Mouse (Mus musculus) erythroid progenitor cell, adult 5-6 weeks (primary cell): ENCODE results near the gene Cyp2j5. TPM values are rescaled to one million over a fixed set of nuclear protein-coding genes. Genes with fewer than 3 reads are reported as not detected.
A peak's percentile ranks its signal among the peaks of the same experiment; 100 is the strongest.
"Not testable (repeated sequence)": the region's sequence is repeated elsewhere in the genome, so short reads cannot be mapped to it uniquely, and the experiment has no call there.

Experiments used
- ATAC-seq: replicated peaks from 2 replicates; pipeline ENCODE4 v1.8.0; 2016; ENCODE audit warnings: moderate number of reproducible peaks, mild to moderate bottlenecking, moderate TSS enrichment, inconsistent platforms; ENCODE audit not compliant: poor library complexity, low FRiP score, severe bottlenecking
- total RNA-seq, 2 experiments: library from RNA; stranded (forward) in 1 of 2; stranded (reverse) in 1 of 2; fragments of 150-400 nt in 1 of 2; fragments of 186-747, 209-891 nt in 1 of 2; gene quantifications; 2 replicates each; pipeline versions ENCODE4 v1.2.3 to v1.2.4; 2015 to 2017; ENCODE audit warnings: low replicate concordance in 2 of 2

Cyp2j5 gene
- not detected in 2 replicates for total RNA-seq (2015; ENCODE audit: low replicate concordance)
- total RNA-seq (2017; ENCODE audit: low replicate concordance) = not detected in 2 replicates

DNA sequence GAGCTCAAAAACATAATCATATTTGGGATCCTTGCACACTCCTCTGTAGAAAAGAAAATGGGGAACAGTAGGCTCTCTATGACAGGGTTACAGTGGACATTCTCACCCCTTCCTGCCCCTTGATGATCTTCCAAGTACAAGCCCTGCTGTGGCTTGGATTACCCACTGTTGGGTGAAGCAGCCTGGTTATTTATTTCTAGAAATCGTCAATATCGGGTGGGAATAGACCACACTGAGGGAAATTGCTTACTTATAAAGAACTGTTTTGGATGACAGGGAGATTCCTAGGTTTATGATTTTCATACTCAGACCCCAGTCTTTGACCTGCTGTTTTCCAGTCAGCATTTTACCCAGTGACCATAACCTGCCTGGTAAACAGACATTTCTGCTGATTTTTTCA, at the start of gene Cyp2j5:
Cyp2j5 (minus strand) TSS at position 164 of the 400 bp plus-strand sequence.
- no peak for ATAC-seq

DNA sequence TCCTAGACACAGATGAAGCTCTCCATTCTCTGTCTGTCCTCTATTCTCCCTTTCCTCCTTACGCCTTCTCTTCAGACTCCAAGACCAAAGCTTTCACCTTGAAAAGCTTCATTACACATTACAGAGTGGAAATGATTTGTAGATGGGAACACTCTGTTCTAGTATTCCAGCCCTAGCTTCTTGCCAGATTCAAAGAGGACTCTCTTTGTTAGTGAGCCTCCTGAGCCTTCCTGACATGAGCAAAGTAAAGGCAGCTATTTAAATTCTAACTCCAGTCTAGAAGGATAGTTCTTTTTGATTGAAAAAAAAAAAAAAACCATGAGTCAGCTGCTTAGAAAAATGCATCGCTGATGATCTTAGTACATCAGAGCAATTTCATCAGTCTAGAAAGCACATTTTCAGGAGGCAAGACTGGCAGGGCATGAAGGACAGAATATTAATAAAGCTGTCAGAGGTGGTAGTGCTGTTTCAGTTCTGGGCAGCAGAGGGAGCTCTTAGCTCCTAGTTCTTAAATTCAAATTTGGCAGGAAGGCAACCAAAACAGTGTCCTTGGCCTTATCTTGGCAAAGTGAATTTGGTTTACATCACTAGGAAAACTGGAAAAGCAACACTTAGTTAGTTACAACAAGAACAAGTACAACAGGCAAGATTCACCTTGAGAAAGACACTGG, 41.5 kb upstream of the Cyp2j5 start:
- no peak for ATAC-seq

DNA sequence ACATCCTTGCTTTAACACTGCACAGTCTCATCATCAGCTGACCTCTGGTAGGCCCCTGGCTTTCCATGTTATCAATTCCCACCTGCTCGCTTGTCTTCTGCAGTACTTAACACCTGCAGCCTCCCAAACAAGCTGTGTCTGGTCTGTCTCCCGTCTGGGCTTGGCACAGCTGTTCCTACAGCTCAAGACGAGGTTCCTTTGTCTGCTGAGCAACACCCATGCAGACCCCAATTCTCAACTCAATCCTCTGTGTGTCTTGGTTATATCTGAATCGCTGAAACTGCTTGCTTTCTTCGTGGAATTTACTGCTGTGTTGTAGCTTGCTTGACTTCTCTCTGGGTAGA, 34.2 kb upstream of the Cyp2j5 start:
- ATAC-seq = no peak

DNA sequence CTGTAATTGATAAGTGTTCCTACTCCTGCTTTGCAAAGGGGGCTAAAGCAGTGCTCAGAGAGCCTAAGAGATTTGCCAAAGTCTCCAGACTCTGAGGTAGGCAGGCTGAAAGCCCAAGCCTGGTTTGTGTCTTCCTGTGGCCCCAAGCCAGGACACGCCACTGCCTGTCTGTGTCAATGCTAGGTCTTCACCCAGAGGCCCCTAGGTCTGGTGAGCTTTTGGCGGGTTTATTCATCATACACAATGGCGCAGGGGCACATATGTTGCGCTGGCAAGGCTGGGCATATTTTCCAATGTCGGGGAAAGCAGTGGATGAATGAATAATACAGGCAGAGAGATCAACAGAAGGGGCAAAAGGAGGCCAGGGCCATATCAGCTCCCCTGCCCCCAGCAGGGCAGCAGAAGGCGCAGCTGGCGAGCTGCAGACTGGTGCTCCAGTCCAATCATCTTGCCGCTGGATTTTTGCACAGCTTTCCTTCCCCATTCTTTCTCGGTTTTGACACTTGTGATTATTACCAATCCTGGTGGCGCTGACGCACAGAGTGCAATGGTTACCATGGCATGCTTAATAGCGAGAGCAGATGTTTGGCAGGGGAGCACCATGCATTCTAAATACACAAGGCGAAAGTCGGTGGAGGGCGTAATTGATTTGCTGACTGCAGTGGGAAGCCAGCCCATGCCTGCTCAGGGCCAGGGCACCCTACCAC, 33.7 kb upstream of the Cyp2j5 start:
- no peak for ATAC-seq

DNA sequence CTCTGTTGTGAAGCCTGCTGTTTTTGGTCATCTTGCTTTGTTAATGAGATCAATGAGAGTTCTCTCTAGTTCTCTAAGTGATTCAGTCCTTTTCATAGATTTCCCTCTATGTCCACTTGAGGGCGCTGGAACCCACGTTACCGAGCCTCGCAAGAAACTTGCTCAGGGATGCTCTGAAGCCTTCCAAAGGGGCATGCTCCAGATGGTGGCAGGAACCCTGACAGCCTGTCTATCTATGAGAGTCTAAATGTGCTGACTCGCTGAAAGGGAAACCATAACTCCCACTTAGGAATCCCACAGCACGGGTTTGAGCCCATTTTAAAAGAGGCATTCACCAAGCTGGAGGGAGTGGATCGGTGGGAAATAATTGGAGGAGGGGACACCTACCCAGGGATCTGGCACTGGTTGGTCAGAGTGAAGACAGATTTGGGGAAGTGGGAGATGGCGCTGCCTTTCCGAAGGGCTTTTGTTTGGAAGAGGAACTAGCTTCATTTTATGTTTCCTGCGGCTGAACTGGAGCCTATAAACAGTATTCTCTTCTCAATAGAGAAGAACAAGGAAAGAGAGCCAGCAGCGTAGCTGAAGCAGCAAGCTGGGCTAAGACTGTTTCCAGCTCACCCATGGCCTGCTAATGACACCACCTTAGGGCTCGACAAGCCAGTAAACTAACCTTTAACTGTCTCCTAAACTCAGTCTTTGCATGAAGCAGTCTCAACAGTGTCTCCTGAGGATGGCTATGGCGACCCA, 32.8 kb upstream of the Cyp2j5 start:
- no peak for ATAC-seq

DNA sequence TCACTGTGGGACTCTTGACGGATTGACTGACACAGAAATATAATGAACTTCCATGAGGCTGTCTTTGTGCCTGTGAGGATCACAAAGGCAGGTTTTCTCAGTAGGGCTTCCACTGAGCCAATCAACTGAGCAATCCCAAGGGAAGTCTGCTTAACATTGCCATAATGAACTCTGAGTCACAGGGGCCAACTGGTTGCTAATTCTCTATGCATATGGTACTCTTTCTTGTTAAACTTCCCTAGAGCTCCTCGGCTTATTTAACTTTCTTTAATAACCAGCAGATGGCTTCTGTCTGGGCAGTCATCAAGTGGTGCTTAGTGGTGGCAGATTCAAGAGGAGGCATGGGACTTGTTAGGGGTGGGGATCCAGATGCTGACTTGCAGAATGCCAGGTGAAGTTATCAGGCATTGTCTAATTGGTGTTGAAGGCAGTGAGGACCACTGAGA, 23.4 kb upstream of the Cyp2j5 start:
- ATAC-seq = no peak

DNA sequence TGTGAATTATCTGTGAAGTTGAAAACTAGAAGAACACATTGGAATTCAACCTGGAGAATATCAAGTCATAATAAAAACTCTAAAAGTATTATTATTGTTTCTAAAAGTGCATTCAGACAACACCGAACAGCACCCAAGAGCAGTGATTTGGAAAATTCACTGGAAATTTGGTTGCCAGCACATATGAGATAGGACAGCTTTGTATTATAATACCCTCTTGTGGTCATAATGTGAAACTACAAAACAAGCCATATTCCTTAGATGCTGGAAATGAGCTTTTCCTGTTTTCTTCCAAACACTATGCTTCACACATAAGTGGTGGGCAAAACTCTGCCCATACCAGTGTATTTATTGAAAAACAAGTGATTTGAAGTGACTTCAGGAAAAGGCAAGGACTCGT, 19.5 kb upstream of the Cyp2j5 start:
- ATAC-seq = no peak

DNA sequence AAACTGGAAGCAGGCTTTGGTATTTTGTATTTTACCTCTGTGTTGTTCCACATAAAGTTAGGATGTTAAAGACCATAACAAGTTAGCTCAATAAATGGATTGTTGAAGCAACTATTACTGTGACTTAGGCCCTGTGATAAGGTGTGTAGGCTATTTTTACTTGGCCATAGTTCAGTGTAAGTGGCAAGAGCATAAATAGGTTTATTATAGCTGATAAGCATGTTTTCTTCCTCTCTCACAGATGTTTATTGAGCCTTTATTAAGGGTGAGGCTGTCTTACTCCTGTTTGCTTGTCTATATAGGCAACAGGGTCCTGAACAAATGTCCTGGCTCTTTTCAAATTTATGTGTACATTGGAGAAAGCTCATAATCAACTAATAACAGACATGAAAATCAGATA, 17.0 kb upstream of the Cyp2j5 start:
- ATAC-seq = no peak

DNA sequence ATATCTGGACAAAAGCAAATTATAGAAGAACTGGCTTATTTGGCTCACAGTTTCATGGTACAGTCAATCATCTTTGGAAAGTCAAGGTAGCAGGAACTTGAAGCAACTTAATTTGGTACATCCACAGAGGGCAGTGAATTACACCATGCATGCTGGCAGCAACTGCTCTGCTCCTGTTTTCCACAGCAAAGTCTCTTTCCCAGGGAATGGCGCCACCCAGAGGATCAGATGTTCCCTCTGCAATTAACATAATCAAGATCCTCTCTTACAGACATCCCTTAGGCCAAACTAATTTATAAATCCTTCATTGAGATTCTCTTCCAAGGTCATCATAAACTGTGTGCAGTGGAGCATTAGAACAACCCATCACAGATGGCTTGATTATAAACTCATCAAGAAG, 16.3 kb upstream of the Cyp2j5 start:
- no peak for ATAC-seq

DNA sequence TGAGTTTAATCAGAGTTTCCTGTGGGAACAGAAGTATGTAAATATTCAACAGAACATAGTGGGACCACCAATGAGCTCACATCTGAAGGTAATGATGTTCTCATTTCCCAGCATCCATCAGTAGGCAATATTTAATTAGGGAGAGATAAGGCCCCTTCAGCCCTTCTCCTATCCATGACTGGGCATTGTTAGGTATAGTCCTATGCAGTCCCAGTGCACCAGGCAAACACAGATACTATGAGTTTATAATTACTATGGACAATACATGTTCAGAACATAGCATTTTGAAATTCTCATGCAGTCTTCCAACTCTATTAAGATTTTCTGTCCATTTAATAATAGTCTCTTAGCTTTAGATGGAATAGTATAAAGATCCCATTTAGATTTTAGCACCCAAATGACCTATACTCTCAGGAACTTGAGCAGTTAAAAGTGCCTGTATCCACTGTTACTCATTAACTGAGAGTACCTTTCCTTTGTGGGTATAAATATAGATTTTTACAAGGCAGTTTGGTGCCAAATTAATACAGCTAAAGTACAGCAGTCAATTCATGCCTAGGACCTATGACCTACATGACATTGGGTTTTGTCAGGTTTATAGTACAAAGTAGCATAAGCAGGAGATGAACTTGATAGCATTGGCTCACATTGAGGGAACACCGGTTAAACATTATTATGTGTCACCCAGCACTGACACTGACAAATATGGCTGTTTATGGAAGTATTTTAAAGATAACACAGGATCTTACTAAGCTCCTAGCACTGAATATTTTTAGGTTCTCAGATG, 907 bp upstream of the Cyp2j5 start:
- no peak for ATAC-seq

DNA sequence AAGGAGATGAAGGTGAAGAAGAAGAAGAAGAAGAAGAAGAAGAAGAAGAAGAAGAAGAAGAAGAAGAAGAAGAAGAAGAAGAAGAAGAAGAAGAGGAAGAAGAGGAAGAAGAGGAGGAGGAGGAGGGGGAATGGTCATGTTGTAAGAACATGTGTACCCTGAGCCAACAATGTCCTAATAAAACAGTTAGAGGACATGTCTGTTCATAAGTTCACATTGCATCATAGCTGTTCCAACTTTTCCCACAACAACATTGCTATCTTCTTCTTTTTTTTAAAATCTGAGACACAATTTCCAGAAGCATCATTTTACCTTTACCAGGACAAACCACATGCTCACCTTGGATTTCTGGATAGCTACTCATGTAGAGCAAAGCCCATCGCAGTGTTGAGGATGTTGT, 28.5 kb downstream of the Cyp2j5 start:
- no peak for ATAC-seq

DNA sequence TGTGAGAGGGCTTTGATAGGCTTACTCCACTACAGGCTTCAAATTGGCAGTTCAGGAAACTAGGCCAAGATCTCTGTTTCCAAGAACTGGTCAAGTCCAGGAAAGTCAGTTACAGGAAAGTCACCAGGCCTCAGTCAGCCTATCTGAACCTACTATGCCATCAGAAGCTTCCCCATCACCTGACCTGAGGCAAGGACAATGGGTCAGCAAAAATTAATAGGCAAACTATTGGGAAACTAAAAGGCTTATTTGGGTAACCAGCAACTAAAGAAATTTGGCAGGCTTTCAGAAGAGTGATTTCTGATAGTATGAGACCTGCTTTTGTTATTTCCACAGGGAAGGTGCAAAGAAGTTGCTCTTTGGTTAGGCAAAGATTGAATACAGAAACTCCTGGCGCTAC, 41.5 kb downstream of the Cyp2j5 start:
- no peak for ATAC-seq

DNA sequence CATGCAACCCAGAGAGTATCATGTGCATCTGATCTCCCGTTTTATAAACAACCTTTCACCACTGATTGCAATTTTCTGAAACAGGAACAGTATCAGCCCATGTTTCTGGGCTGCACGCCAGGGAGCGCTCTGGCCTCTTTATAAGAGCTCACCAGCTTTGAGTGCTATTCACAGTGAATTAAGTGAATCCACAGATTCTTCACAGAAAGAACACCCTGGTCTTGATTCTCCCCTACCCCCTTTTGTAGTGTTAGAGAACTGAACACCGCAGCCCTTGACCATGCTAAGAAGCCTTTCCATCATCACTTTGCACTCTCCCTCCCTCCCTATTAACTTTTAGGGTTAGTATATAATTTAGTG, 72.2 kb downstream of the Cyp2j5 start:
- no peak for ATAC-seq

DNA sequence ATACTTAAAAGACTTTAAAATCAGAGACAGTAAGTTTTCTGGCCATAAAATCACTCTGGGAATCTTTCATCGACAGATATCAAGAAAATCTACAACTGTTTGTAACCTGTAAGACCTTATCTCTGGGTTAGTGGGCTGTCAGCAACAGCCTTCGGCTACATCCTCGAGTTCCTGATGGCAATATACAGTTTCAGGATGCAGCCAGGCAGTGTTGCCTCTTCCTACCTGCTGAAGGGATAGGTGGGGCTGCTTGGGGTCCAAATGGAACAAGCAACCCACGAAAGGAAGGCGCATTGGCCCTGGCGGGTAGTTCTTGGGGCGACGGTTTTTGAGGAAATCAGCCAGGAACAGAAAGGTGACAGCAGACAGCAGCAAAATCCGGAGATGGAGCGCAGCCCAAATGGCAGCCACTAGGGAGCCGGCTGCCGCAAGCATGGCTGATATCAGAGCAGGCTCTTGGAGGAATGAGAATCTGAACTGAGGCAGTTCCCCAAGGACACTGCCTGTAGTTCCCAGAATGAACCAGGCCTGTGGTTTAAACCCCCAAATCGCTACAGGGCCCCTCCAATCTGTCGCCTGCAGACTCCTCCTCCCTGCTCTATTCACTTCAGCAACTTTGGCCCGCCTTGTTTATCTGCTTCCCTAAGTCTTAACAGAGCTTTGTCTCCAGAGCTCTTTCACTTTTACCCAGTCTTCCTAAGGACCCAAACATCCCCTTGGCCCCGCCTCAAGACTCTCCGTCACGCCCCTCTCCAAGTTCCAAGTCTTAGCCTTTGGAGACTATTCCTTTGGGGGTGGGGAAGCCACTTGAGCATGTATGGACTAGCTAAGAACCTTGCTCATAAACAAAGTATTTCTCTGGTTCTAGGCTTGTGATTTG, 72.8 kb downstream of the Cyp2j5 start, which contains the start of gene Cyp2j9:
Cyp2j9 (minus strand) TSS at position 668 of the 880 bp plus-strand sequence.
- 0 out of 2 replicates have a peak, but pooled peaks have one; percentile 25 for ATAC-seq

DNA sequence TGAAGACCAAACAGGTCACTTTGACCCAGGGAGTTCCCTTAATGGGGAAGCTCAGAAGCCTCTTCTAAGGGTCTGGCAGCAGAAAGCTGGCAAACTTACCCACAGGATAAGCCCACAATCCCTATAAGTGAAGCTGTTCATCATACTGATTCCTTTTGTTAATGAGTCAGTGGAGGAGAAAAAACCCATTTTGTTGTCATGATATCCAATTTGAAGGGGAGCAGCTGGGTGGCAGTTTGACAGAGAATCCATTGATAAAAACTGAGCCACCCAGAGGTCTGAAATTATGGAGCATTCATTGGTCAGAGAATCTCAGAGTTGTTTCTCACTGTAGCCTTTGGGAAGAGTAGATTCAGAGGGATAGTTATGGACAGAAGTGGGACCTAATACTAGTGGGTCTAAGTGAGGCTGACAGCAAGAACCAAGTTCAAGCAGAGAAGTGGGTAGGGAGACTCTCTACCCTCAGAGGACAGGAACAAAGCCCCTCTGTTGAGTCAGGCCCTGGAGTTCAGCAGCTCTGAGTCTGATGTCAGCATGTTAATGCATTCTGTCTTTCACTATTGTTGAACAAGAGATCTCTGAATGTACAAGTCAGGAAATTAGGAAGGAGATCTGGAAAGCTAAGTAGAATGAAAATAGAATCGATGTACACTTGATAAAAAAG, 82.4 kb downstream of the Cyp2j5 start:
- ATAC-seq = no peak

DNA sequence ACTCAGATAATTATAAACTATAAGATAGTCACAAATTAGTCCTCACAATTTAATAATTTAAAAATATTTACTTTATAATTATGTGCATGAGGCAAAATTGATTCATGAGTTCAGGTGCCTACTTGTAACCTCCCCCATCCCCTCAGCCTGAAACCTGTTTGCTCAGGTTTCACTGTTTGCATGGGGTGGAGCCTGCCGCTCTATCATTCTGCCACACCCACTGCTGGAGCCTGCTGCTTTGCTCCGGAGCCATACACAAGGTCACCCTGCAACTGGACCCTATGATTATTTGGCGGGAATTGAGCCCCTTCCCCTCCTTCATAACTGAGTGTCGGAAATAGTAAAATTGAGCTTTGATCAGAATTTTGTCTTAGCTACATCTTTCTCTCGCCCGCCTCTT, 83.6 kb downstream of the Cyp2j5 start:
- ATAC-seq = not testable (repeated sequence)
